Mouse (Mus musculus): ENCODE measurements around the gene Wdr24.
"Not testable (repeated sequence)": the region's sequence is repeated elsewhere in the genome, so short reads cannot be mapped to it uniquely, and the experiment has no call there.

The Wdr24 gene

DNA sequence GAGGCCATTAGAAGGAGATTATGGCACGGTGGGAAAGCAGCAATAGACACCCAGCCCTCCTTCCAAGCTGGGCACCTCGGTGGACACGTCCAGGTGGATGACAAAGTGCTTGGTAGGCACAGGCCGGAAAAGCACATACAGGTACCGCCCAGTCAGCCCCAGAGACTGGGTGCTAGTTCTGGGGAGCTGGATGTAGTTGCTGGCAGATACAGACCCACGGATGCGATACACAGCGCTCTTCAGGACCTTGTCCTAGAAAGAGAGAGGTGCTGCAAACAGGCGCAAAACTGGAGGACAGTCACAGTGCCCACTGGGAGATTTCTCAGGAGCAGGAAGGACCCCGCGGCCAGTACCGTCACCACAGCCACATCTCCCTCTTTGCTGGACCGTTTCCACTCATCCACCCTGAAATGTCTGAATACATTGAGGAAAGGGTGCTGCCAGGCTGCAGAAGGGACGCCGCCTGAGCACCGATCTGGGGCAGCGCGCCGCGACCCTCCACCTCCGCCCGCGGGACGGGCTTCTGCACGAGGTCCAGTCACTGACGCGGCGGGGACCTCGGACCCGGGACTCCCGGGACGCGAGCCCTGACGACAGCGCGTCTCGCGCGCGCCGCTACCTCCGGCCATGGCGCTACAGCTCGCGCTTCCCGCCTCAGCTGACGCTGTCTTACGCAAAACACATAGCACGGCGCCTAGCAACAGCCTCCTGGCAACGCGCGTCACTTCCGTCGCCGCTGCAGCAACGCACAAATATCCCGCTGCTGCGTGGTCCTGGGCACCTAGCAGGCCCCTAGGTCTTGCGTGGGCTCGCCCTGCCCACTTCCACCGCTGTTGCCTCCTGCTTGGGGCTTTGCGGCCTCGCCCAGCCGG is 37.6 kb downstream of the Wdr24 start, which contains the start of gene Wdr90:
TSS of gene Wdr90 (minus strand) at position 670 of the 872 bp plus-strand sequence.
- DNase-seq (ENCODE audit: low spot score in 2 of 2), result peak; percentile 75 to 86

DNA sequence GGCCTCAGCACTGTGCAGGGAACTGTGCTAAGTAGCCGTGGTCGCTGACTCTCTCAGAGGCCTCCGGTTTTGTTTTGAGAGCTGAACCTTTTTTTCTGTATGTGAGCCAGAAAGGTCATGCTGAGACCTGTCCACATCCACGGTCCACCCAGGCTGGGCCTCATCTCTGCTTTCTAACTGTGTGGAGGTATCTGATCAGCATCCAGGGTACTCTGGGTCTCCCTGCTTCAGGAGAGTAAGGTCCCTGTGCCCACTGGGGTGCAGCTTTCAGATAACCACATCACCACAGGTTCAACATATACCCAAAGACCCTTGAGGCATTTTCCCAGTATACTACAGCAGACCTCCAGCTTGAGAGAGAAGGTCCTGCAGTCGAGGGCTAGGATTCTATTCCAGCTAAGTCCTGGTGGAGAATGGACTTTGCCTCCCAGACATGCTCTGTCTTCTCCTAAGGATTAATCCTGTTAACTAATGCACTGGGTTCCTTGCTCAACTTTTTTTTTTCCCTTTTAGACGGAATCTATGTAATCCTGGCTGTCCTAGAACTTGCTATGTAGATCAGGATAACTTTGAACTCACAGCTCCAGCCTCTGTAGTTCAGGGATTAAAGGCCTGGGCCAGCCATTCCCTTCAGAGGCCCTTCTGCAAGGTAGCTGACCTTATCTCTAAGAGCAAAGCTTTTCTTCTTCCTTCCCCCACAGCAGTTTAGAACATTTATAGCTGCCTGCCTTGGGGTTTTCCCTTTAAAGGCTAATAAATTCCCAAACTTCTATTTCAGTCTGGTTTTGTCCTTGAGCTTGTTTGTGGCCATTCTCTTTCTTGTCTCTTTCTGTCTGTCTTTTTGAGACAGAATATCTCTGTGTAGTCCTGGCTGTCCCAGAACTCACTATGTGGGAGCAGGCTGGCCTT is 38.5 kb downstream of the Wdr24 start:
- no peak for DNase-seq (ENCODE audit: low spot score in 2 of 2)

DNA sequence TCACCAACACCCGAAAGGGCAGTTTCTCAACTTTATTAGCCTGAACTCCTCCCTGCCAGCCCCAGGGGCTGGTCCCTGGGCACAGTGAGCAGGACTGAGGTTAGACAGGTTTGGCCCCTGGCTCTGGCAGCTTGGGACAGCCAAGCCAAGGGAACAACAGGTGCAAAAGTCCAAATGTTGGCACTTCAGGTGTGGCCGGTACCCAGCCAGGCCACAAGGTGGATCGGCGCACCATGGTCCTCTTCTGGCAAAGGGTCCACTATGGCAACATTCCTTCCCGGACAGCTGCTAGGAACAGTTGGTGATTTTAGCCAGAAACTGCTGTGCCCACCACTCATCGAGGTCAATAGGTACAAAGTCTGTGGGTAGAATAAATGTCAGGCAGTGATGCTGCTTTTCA is 40.3 kb downstream of the Wdr24 start:
- no peak for DNase-seq (ENCODE audit: low spot score in 2 of 2)

DNA sequence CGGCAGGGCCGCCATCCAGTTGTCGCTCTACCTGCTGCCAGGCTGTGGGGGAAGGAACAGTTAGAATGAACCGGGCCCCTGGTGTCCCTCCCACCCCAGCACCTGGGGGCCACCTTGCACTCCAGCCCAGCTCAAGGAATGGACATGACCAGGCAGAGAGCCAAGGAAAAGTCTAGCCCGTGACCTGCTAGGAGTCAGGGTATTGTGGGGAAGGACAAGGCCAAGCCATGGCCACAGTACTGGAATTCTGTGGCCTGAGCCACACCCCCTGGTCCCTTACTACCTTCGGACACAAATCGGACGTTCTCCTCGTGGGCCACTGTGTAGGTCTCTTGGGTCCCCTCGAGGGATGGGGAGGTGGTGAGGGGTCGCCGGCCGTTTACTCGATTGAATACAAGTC is 40.9 kb downstream of the Wdr24 start:
- no peak for DNase-seq (ENCODE audit: low spot score in 2 of 2)

DNA sequence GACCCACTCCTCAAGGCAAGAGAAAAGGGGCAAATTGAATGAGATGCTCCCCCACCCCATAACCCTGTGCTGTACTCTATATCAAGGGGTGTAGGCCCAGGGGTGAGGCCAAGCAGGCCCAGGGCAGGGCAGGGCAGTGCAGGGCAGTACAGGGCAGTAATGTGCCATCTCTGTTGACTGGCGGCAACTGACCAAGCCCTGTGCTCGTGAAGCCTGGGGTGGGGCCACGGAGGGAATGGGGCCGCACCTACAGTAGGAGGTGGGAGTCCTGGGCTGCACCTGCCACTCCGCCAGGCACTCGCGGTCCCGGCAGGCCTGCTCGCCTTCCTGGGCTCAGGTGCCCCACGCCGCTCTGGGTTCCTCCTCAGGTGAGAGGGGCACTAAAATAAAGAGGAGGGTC is 41.9 kb downstream of the Wdr24 start:
- no peak for DNase-seq (ENCODE audit: low spot score in 2 of 2)

DNA sequence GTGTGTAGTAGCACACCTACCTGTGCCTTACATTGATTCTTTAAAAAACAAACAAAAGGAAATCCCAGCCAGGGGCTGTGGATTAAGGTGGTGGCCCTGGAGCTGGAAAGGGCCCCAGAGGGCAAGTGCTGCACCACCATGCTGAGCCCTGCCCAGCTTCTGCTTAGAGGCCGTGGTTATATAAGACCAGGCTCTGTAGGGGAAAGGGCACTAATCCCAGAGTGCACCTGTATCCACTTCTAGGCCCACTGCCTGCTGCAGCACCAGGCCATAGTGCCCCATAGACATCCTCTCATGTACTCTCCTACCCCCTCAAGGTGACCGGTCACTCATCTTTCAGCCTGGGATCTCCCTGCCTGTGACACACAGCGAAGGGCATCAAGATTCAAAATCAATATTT is 42.7 kb downstream of the Wdr24 start:
- DNase-seq (ENCODE audit: low spot score in 2 of 2), result no peak

DNA sequence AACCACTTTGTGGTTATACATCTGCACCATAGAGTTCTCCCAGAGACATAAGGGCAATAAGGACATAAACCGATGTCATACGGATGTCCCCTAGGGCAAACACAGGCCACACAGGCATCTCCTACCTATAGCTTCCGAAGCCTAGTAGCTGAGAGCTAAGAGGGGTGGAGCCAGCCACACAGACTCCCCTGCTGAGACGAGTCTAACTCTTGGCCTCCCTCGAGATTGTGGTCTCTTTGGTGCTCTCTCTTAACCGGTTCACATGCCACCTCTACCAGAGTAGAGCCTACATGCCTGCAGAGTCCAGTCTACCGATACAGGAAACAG is 44.0 kb downstream of the Wdr24 start:
- DNase-seq (ENCODE audit: low spot score in 2 of 2), result no peak

DNA sequence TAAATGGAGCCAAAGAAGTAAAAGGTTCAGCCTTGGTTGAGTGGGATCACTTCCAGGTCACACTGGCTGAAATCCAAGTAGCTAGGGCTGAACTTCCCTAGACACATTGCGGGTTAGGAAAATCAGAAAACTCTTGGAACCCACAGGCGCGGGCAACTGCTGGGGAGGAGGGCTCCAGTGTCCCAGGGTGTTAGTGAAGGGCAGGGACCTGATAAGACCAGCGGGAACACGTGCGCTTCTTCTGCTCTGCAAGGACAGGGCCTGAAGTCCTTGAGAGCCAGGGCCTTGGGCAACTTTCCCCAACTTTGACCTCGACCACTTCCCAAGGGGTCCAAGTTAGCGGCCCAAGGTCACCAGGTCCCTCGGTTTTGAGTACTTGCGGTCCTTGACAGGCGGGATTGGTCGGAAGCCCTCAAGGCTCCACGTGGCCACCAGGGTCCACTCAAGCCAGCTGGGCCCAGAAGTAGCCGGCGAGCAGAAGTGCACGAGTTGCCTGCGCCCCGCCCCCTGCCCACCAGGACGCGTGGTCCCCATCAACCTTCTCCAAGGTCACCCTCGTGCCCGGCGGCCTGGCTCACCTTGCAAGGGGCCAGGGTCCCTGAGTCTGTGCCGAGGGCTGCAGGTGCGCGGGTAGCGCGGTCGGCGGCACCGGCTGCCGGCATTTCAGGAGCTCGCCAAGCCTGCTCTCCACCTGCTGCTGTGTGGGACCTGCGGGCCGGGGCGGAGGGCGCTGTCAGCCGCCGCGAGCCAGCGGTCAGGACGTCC is 44.6 kb downstream of the Wdr24 start:
- no peak for DNase-seq (ENCODE audit: low spot score in 2 of 2)

DNA sequence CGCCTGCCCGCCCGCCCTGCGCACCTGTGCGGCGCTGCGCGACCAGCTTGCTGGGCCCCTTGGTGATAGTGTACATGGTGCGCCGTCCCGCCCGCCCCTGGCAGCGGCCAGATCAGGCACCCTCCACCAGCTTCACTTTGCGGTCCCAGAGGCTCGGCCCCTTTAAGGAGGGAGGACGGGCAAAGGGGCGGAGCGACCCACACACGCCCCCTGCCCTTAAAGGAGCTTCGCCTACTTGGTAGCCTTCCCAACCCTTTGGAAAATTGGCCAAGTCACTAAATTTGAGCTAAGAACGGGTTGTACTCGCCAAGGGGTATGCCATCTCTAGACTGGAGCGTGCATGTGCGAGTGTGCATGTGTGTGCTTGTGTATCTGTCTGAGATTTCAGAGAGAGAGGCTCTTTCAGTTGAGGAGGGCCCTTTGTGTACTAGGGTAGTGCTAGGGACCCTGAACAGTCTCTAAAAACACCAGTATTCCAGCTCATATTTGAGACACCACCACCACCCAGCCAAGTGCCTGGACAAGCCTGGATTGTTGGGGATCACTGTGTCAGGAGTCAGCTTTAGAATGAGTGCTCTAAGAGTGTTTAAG is 45.3 kb downstream of the Wdr24 start, which contains the start of gene Mcrip2:
TSS of gene Mcrip2 (minus strand) at position 164 of the 591 bp plus-strand sequence.
- peak; percentile 44 to 45 for DNase-seq (ENCODE audit: low spot score in 2 of 2)

DNA sequence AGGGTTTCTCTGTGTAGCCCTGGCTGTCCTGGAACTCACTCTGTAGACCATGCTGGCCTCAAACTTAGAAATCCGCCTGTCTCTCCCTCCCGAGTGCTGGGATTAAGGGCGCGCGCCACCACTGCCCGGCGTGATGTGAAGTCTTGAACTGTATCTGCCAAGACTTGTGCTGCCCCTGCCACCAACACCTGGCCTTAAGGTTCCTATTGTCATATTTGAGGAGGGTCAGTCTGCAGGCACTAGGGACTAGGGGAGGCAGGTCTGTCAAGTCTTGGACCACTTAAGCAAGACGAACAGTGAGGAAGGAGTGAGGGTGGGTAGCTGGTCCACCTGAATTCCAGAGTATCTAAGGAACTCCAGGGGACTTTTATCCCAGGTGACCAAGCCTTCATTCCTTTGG is 46.1 kb downstream of the Wdr24 start:
- DNase-seq (ENCODE audit: low spot score in 2 of 2), result no peak

DNA sequence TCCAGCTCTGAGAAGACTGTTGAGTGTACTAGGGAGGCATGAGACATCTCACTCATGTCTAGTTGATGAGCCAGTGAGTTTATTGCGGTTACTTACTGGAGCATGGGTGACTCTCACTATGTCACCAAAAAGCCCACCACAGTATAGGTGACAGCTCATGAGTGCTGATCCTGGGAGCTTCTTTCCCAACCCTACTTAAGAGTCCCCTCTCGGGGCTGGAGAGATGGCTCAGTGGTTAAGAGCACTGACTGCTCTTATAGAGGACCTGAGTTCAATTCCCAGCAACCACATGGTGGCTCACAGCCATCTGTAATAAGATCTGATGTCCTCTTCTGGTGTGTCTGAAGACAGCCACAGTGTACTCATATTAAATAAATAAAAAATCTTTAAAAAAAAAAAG is 46.5 kb downstream of the Wdr24 start:
- DNase-seq (ENCODE audit: low spot score in 2 of 2), result no peak

DNA sequence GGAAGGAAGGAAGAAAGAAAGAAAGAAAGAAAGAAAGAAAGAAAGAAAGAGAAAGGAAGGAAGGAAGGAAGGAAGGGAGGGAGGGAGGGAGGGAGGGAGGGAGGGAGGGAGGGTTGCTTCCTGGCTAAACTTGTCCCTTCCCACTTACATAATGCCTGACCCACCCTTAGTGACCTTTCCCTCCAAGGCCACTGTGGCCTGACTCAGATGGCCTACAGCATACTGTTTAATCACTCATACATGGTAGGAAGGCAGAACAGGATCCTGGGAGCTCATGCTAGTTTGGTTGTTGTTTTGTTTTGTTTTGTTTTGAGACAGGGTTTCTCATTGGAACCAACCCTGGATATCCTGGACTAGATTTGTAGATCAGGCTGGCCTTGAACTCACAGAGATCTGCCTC is 48.1 kb downstream of the Wdr24 start:
- DNase-seq (ENCODE audit: low spot score in 2 of 2), result not testable (repeated sequence)

DNA sequence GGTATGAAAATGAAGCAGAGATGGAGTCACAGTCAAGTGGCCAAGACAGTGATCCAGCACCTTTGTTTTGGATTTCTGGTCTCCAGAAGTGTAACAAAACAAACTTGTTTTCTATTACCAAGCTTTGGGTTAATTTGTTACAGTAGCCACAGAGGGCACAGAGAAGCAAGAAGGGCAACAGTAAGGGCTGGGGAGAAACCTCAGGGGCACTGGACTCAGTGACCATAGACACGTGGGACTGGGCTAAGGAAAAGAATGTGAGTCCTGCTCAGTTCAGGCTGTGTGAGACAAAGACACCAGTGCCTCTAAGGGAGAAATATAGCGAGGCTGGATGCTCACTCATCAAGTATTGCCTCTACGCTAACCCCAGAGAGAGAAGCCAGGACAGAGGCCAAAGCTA is 49.2 kb downstream of the Wdr24 start:
- DNase-seq (ENCODE audit: low spot score in 2 of 2), result no peak

DNA sequence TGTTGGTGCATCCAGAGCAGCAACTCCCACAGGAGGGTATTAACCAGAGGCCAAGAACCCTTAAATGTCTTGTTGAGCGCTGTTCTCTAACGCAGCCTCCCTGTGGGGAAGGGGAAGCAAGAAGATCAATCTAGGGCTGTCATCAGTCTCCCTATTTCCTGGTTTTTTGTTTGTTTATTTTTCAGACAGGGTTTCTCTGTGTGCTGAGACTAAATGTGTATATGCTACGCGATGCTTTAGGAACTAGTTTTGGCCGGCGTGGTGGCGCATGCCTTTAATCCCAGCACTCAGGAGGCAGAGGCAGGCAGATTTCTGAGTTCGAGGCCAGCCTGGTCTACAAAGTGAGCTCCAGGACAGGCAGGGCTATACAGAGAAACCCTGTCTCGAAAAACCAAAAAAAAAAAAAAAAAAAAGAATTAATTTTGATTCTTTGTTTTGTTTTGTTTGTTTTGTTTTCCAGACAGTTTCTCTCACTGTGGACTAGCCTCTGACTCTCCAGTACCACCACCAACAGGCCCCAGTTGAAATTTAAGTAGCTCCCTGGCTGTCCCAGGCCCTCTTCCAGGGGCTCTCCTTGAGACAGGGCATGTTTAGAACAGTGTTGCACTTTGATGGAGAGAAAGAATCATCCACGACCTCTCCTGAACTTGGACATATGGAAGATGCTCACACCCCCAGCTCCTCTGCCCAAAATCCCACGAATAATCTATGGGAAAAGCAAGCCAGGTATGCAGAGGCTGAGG is 50.1 kb downstream of the Wdr24 start:
- no peak for DNase-seq (ENCODE audit: low spot score in 2 of 2)

DNA sequence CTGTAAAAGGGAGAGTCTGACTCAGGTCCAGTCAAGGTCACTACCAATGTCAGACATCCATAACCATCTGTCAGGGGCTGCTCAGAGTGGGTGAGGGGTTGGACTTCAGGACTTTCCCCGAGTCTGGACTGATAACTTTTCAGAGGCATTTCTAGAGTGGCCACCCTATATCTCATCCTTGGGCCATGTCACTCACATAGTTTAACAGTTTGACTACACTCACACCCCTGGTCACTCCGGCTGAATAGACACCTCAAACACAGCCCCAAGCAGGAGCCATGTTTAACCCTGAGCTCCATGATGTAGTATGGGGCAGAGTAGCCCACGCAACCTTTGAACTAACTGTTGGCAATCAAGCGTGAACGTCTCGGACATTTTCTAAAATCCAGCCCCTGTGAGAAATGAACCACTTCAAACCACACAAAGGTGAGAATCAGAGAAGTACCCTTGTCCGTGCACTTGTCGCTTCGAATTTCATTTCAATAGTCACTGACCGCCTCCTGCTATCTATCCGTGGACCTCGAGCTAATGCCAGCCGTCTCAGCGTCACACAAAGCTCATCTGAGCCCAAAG is 50.8 kb downstream of the Wdr24 start:
- DNase-seq (ENCODE audit: low spot score in 2 of 2), result no peak

DNA sequence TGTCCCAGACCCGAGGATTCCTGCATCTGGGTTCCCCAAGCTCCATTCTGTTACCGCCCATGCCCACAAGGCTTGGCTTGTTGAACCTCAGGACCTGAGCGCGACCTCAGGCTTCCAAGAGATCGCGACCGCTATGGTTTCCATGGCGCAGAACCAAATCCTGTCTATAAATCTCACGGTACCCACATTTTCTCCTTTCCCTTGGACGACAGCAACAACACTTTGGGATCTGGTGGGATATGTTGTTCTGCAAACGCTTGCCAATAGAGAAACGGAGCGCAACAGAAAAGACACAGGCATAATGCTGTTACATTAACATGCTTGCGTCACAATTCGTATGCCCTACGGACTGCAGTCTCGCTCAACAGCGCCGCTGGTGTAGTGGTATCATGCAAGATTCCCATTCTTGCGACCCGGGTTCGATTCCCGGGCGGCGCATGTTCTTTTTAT is 51.3 kb downstream of the Wdr24 start, which contains the start of gene Mettl26:
TSS of gene Mettl26 (plus strand) at position 354 of the 450 bp plus-strand sequence.
- peak; percentile 92 to 96 for DNase-seq (ENCODE audit: low spot score in 2 of 2)

DNA sequence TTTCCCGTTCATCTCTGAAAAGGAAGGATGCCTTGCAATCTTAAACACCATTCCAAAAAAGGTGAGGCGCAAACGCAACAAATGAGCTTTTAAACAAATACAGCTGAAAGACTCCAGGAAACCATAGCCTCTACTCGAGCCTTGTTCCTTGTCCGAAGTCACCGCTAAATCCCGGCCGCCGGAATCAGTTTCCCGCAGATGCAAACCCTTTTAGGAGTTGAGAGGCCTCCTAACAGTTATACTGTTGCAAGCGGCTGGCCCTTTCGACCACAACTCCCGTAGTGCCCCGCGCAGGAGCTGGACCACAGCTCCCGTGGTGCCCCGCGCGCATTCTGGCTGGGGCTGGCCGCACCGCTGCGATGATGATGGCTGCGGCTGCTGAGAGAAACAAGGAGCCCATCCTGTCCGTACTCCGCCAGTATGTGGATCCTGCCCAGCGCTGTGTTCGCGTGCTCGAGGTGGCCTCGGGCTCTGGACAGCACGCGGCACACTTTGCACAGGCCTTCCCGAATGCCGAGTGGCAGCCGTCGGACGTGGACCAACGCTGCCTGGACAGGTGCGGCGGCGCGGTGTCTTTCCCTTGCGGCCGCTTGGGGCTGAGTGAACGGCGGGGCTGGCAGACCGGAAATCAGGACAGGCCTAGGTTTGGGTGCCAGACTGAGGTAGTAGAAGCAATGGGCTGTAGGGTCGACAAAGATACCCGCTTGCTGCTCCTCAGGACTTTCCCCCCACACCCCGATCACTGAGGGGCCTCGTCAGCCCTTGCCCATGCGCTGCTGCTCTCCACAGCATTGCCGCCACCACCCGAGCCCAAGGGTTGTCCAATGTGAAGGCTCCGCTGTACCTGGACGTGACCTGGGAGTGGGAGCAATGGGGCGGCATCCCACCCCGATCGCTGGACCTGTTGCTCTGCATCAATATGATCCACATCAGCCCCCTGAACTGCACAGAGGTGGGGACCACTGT is 52.0 kb downstream of the Wdr24 start:
- peak; percentile 78 to 83 for DNase-seq (ENCODE audit: low spot score in 2 of 2)

DNA sequence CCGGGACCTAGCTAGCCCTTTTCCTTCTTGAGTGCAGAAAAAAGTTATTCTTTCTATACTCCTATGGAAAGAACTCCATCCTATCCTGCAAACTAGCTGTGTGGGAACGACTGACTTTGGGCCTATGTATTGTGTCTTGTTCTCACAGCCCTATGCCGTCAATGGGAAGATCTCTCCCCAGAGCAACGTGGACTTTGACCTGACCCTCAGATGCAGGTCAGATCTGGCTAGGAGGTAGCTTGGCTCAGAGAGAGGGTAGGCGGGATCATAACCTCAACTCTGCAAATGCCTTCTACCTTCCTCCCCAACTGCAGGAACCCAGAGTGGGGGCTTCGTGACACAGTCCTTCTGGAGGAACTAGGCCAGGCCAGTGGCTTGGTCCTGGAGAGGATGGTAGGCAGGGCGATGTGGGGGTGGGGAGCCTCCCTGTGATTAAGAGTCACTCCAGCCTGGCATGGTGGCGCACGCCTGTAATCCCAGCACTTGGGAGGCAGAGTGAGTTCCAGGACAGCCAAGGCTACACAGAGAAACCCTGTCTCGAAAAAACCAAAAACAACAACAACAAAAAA is 53.0 kb downstream of the Wdr24 start:
- no peak for DNase-seq (ENCODE audit: low spot score in 2 of 2)

DNA sequence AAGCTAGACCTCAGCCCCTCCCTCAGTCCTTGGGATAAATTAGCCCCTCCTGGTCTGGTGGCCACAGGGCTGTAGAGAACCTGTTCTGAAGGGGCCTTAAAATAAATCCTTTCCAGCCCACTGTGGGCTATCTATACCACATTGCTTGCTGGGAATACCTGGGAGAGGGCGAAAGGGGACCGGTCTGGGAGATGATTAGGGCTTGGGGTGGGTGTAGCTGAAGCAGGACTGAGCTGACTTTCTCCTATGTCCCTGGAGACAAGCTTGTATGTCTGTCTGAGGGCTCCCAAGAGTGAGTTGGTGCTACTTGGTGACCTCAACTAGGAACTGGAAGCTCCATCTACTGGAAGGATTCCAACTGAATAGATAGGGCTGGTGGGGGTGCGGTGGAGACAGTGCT is 53.6 kb downstream of the Wdr24 start:
- no peak for DNase-seq (ENCODE audit: low spot score in 2 of 2)

All from spleen, postnatal 14 days (tissue).